Mouse (Mus musculus) liver, postnatal 0 days (tissue): Measurements from ENCODE around the gene Actg2.

Source experiments
- CTCF ChIP-seq: sonication (generic); IDR thresholded peaks from 2 replicates; pipeline ENCODE4 v1.5.1; 2016; ENCODE audit warnings: antibody characterized with exemption, low read depth
- EP300 ChIP-seq: IDR thresholded peaks from 2 replicates; pipeline ENCODE4 v1.6.1; 2016; ENCODE audit warnings: antibody characterized with exemption, low read depth, mild to moderate bottlenecking

GRCm38 (mm10) chr6:83583591-83583990 is 47.5 kb upstream of the Actg2 start:
- no peak for TF ChIP-seq CTCF
- no peak for TF ChIP-seq EP300
